Mouse (Mus musculus) fibroblast of lung, adult 2 months (primary cell): ENCODE data around the gene Astn2.

ENCODE experiments used
- DNase-seq: peaks from one replicate; pipeline ENCODE4 v3.0.0-alpha.2; 2011; ENCODE audit warnings: low read depth

Gene Astn2

DNA sequence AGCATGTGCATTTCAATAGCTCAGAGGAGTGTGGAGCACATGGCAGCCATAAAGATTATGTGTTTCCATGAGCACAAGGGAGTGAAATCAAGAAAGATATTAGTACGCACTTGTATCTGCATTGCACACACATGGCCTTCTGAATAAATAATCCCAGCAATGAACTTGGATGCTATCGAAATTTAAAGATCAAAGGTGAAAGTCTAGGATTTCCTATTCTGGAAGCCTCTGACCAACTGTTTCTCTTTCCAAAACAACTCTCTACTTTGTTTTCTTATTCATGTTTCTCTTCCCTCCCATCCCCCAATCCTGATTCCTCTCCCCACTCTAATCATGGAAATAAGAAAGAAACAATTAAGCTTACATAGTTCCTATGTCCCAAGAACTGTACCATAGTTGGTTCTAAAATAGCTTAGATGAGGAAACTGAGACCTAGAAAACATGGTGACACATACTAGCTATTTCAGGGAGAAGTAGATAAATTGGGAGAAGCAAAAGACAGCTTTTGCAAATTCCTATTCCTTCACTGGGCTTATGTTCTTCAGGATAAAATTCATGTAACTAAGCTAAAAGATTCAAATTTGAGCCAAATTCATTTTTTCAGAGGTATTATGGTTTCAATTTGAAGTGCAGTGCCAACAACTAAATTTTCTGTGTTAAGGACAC, 872.2 kb downstream of the Astn2 start:
- DNase-seq, result no peak

DNA sequence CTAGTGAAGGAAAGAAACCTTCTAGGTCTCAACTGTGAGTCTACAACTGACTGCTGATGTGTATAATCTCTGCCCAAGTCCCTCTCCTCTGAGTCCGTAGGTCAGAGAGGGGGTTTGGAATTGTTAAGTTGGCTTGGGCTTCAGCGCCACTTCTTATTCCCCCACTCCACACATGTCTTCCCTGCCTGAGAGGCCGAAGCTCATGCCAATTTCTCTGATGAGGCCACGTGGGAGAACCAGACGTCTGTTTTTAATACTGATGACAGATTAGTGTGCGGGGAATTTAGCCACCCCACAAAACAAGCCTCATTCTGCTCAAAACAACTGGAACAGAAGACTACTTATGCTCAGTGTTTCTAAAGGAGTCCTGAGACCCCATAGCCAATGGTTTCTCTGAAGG, 872.8 kb downstream of the Astn2 start:
- DNase-seq, result peak; percentile 40

DNA sequence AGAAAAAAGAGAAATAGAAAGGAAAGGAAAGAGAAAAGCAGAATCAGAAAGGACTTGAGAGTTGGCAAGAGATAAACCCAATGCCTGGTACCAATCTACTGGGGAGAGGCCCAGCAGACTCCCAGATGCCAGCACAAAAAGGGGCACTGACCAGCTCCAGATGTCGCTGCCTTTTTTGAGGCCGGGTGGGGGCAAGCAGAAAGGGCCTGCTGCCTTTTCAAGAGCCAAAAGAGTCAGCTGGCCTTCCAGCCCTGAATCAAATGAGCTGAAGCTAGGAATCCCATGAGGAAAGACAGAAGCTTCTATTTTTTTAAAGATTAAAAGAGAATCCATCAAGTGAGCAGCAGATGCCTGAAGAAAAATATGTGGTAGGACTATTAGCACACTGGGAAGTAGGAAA, 873.5 kb downstream of the Astn2 start:
- DNase-seq, result no peak

DNA sequence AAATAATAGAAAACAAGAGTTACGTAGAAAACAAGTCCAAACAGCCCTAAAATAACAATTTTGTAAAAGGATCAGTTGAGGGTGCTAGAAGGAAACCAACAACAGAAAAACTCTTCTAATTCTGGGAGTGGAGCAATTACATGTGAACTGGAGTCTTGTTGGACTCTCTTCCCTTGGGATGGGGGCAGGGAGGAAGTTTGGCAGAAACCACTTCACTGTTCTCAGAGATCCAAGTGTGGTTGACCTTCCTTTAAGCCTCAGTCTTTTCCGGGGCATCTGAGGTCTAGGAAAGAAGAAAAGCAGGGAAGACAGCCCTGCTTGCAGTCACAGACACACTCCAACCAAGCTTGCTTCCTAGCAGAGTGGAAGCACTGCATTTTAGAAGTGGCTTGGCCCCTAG, 896.3 kb downstream of the Astn2 start:
- DNase-seq, result no peak

DNA sequence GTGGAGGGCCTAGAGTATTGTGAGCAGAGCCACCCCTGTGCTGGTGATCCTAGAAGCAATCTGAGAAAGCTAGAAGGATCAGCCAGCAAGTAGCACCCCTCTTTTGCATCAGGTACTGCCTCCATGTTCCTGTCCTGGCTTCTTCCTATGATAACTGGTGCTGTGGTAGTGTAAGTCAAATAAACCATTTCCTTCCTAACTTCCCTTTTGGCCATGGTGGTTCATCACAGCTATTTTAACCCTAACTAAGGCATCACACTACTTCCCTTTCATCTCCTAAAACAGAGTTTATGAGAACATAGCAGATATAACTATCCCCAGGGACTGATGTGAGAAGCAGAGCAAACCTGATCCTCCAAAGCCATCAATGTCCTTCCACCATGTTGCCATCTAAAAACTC, 897.5 kb downstream of the Astn2 start:
- DNase-seq, result no peak

DNA sequence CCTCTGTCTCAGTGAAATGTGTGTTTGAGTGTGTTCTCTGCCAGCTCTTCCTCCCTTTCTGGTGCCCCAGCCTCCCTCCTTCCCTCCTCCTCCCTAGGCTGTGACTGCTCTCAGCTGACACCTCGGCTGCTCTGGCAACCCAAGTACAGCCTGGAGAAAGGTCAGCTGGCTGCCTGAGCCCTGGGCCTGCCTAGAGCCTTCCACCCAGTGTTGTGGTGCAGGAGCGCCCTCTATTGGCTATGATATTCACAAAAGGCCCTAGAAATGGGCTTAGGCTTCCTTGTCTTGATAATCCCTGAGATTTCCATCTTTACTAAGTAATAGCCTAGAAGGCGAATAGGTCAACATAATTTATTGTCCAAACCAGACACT, 908.0 kb downstream of the Astn2 start:
- DNase-seq, result peak; percentile 80

DNA sequence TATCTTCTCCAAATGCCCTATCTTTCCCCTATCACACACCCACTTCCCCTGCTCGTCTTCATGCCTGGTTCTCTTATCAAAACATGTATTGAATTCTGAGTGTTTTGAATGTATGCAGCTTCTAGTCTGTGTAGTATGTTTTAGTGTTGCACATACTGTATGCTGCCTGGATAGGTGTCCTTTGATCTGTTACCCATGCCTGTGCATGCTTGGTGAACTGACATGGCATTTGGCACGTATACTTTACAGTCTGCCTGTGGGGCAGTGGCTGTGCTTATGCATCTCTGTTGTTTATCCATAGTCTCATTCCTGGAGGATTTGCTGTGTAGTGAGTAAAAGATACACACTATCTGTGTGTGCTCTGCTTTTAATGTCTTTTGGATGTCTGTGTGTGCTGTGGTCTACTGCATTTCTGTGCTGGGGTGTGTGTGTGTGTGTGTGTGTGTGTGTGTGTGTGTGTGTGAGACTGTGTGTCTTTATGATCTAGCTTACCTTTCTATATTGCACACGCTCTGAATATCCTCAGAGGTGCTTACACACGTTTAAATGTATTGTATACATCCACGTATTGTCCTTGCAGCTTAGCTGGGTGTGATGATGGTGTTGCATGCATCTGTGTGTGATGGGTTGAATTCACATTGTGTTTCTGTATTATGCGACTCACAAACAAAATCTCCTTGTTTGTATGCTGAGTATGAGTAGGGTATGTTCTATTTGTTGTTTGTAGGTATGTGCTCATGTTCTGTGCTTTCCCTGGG, 908.5 kb downstream of the Astn2 start:
- DNase-seq, result no peak

DNA sequence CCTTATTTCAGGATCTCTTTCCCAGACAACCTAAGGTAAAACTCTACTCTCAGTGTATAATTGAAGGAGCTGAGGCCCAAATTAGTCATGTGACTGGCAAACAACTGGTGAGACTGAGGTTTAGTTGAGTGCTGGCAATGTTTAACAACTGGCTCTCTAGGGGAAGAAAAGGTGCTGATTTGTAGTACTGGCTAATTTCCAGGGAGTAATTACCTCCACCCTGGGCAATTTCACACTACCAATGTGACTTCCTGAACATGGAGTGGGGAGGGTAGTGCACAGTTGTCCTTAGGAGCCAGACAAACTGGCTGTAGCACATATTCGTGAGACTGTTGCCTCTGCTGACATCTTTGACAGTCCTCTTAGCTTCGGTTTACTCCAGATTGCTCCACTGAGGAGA, 912.9 kb downstream of the Astn2 start:
- DNase-seq, result no peak

DNA sequence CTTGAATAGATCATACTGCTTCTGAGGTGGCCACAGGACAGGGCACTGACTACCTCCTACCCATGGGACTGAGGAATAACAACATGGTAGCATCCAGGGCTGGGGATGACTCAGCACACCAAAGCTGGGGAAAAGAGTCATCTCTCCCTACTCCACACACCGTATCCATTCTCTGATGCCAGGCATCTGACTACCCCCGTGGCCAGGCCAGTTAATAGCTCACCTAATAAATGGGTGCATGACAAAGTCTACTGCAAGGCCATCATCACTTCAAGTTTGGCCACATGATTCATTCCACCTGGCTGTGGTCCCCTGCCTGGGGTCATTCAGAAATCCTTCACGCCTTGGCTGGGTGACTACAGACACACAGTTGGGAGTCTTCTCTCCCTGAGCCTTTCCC, 914.7 kb downstream of the Astn2 start:
- DNase-seq, result no peak

DNA sequence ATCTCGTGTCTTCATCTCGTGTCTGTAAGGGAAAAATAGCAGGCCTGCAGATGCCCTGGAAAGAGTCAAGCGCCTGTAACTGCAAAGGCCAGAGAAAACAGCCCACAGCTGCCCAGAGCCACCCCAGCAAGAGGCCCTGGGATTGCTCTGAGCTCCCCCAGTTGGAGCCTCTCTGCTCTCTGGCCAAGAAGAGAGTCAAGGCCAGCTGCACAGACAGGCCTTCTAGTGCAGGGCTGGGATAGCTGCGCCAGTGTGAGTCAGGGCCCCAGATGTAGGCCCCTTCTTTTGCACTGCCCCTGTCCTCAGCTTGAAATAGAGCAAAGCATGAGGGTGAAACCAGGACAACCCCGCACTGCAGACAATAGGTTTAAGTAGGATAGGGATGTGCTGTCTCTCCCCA, 922.8 kb downstream of the Astn2 start:
- no peak for DNase-seq

DNA sequence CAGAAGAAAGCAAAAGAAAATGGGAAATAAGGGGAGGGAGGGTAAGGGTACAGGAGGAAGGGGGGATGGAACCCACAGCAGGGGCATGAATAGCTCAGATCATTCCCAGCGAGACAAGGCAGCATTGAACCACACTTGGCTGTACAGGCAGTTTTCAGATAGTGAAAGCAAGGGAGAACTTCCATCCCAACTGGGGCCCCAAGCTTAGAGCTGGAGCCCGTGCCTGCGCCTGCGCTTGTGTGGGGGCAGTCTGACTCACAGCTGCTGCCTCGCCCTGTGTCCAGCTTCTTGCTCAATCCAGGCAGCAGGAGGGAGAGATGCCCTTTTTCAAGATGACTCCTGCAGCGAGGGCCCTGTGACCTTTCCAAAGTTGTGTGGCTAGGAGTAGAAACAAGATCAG, 927.3 kb downstream of the Astn2 start:
- DNase-seq, result peak; percentile 83

DNA sequence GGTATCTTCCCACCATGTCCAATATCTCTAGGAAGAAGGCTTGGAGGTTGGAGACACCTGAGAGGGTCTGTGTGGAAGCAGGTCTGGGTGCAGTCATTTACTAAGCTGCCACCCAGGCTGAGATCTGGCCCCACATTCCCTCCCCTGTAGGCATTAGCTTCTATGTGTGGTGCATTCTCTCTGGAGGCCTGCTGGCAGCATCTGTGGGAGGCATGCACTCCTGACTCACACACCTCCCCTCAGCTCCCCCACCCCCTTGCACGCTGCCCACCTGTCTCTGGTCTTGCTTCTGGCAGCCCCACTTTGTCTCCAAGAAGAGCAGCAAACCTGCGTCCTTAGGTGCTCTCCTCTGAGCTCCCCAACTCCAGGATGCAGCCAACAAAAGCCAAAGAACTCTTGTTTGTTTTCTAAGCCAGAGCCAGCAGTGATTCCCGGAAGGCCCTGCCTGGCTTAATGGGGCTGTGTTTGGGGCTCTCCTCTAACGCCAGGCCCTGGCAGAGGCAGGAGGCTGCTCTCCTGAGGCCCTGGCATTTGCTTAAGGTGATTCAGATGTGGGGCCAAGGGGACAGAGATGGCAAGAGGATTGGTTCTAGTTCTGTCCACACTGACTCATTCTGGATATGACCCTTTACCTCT, 928.4 kb downstream of the Astn2 start:
- DNase-seq, result no peak

DNA sequence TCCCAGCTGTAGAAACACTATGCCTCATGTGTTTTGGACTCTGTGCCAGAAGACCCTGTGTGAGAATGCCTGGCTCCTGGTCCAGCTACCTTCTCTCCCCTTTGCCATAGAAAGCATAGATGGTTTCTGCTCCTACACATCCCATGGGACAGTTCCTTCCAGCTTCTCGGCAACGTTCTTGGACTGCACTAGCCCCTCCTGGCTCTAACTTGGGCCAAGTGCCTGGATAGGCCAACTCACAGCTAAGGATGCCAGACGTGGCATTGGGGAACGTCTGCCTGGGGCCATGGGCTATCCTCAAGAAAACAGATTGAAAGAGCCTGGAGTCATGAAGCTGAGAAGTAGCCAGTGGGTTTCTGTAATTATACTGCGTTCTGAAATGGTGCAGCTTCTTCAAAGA, 931.3 kb downstream of the Astn2 start:
- no peak for DNase-seq

DNA sequence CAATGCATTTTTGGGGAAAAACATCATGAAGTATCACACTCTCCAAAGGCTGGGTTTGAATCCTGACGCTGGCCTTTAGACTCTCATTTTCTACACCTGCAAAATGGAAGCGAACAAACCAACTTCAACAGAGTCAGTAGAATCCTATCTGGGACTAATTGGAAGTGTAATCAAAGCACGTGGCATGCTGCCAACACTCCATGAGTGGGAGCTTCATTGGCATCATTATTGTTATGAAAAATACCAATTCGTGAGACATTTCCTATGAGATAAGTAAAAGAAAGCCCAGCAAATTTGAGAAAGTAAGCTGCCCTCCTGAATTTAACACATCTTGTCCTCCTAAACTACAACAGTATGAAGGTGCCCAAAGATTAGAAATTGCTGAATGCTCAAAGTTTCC, 955.2 kb downstream of the Astn2 start:
- DNase-seq, result no peak

DNA sequence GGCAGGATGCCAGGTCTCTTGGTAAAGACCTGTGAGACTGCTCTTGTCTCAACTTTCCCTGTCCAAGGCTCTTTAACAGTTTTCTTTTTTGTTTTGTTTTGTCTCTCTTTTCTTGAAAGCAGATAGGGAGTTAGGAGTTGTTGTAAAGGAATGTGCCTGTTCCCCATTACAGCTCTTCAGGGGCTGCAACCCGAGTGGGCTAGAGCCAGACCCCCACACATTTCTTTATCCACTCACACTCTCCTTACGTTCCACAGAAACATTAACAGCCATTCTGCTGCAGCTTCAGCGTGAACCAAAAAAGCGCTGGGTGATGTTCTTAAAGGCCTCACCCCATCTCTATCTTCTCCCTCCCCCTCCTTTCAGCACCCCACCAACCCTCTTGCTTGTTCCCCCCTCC, 962.7 kb downstream of the Astn2 start:
- no peak for DNase-seq

DNA sequence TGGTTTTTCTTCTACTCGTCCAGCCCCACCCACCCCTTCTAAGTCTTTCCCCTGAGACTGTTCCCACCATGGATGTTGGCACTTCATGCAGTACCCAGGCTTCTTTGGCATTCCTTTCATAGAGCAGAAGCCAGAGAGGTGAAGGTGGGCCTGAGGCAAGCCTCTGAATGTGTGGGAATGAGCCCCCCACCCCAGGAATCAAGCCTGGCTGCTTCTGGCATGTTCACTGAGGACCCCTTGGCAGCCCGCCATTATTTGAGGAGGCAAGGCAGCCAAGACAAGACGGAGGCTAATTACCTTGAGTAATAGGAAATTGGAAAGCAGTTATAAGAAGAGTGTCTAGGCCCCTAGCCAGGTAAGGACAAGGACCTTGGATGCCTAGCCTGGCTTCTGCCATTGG, 973.6 kb downstream of the Astn2 start:
- no peak for DNase-seq

DNA sequence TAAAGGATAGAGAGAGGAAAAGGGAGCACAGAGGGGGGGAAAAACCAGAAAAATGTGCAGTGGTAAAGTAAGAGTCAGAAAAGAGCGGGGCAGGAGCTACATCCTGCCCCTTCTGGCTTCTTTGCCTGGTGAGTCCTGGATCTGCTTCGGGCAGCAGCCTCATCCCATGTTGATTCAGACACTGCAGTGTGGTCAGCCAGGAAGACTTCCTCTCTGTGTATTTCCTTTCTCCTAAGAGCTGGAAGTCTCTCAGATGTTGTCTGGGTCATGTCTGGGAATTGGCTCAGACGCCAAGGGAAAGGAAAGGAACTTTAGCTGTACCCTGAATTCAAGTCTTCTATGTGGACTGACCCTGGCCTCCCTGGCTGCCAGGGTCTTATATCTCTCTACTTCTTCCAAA, 976.9 kb downstream of the Astn2 start:
- DNase-seq, result no peak

DNA sequence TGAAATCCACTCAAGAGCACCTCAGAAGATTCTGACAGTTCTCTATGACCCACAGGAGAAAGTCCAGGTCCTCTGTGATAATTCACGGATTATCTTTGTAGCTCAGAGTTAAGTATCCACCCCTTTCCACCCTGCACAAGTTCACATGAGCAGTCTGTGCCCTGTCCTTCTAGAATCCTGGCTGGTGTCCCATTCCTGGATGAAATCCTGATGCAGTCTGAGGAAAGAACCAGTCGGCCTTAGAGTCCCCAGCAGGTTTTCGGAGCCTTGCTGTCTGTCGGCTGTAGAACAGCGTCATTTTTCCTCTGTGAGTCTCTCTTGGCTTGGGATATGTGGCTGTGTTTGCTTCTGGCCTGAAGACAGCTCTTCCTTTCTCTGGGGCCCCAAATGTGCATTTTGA, 978.0 kb downstream of the Astn2 start:
- DNase-seq, result no peak

DNA sequence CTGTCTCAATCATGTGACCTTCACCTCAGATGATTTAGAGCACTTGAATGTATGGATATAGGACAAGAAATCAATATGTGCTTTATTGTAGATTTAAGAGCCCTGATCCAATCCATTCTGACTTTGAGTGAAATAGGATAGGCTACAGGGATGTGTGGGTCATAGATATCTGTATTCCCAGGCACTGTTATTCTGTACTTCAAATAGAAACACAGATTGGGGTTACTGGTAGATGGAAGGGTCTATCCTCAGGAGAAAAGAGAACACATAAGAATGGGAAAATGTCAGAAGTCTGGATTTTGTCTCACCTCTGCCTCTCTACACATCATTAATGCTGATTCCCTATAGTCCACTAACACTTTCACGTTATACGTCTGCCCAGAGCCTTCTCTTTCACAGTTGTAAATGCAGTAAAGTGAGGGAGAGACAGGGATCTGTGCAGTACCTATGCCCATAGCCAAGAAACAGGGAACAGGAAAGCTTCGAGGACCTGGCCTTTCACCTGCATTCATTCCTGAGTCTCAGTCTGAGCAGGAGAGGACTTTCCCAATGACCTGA, 981.3 kb downstream of the Astn2 start:
- DNase-seq, result no peak

DNA sequence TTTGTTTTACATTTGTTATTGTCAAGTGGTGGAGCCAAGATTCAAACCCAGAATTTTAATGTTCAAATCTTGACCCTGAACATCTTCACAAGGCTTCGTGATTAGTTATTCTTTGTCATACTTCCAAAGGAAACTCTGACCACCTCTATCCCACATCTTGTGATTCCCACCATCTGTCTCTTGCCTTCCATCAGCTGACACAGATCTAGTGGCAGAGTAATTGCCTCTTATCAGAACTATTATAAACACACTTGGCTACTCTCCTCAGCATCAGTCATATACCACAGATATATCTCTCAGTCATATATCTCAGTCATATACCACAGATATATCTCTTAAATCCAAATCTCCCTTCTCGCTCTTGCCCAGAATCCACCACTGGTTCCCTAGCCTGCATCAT, 983.1 kb downstream of the Astn2 start:
- DNase-seq, result no peak

DNA sequence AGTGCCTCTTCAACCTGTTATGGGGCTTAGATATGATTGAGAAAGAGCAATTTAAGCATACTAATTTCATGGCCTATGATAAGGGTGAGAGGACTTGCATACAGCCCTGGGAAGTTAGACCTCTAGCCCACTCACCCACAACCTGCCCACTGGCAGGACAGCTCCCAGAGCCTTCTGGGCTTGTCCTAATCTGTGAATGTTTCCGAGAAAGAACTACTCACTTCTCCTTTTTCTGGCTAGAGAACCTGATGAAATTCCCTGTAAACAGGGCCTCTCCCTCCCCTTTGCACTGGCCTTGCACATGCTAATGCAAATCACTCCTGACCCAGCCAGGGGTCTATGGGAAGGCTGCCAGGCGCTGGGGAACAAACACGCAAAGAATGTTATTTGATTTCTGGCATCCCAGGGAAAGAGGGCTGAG, 983.9 kb downstream of the Astn2 start:
- peak; percentile 35 for DNase-seq

DNA sequence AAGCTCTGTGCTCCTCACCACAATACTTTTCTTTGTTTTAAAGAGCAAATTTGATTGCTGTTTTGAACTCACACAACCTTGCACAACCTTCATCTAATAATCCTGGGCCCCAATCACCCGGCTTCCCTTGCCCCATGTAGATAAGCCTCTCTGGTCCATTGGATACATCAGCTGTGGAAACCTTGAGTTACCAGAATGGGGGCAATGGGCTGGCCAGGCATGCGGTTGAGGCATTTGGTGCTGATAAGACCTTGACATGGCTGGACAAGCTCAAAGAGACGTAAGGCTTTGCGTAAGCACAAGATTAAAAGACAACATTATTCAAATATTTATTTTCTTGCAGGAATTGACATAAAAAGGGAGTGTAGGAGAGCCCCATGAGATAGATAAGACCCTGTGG, 988.9 kb downstream of the Astn2 start:
- DNase-seq, result no peak
